Mouse (Mus musculus): ENCODE results near the gene Ccdc155. TPM values are rescaled to one million over a fixed set of nuclear protein-coding genes. Genes with fewer than 3 reads are reported as not detected.
"Not testable (repeated sequence)": the region's sequence is repeated elsewhere in the genome, so short reads cannot be mapped to it uniquely, and the experiment has no call there.

The Ccdc155 gene
- total RNA-seq, 2 experiments from 2014 or later = 5.1 to 5.2 TPM

- no peak for DNase-seq (ENCODE audit: low spot score in 2 of 2)
- intact Hi-C loops (cut with DNase I) = no loop called here
These were observed 51.1 kb downstream of the Ccdc155 start for GRCm38 (mm10) chr7:45153586-45153985.

GRCm38 (mm10) chr7:45153052-45153451 is 51.6 kb downstream of the Ccdc155 start:
- DNase-seq (ENCODE audit: low spot score in 2 of 2); intact Hi-C loops (cut with DNase I): not testable (repeated sequence)

GRCm38 (mm10) chr7:45151303-45151702 is 53.4 kb downstream of the Ccdc155 start:
- DNase-seq (ENCODE audit: low spot score in 2 of 2) = no peak
- intact Hi-C loops (cut with DNase I) = no loop called here

- intact Hi-C loops (cut with DNase I) = no loop called here
- DNase-seq (ENCODE audit: low spot score in 2 of 2) = no peak
These were observed 54.4 kb downstream of the Ccdc155 start for GRCm38 (mm10) chr7:45150321-45150720.

GRCm38 (mm10) chr7:45149545-45149944 is 55.1 kb downstream of the Ccdc155 start:
- intact Hi-C loops (cut with DNase I) = no loop called here
- DNase-seq (ENCODE audit: low spot score in 2 of 2) = no peak

- intact Hi-C loops (cut with DNase I) = no loop called here
These were observed 56.1 kb downstream of the Ccdc155 start for GRCm38 (mm10) chr7:45148534-45149098.

GRCm38 (mm10) chr7:45147899-45148298 is 56.8 kb downstream of the Ccdc155 start:
- intact Hi-C loops (cut with DNase I) = no loop called here
- no peak for DNase-seq (ENCODE audit: low spot score in 2 of 2)

More at GRCm38 (mm10) chr7:45148534-45149098, 56.1 kb downstream of the Ccdc155 start:
- no peak for DNase-seq (ENCODE audit: low spot score in 2 of 2)

- intact Hi-C loops (cut with DNase I) = no loop called here
- DNase-seq (ENCODE audit: low spot score in 2 of 2) = no peak
These were observed 57.4 kb downstream of the Ccdc155 start for GRCm38 (mm10) chr7:45147267-45147666.

GRCm38 (mm10) chr7:45145460-45145859 is 59.2 kb downstream of the Ccdc155 start:
- intact Hi-C loops (cut with DNase I) = no loop called here

GRCm38 (mm10) chr7:45144368-45145174 is 60.1 kb downstream of the Ccdc155 start:
- intact Hi-C loops (cut with DNase I) = no loop called here
- DNase-seq (ENCODE audit: low spot score in 2 of 2) = no peak

More at GRCm38 (mm10) chr7:45145460-45145859, 59.2 kb downstream of the Ccdc155 start:
- no peak for DNase-seq (ENCODE audit: low spot score in 2 of 2)

- DNase-seq (ENCODE audit: low spot score in 2 of 2) = no peak
- intact Hi-C loops (cut with DNase I) = no loop called here
These were observed 62.8 kb downstream of the Ccdc155 start for GRCm38 (mm10) chr7:45141914-45142313.

- DNase-seq (ENCODE audit: low spot score in 2 of 2) = no peak
- intact Hi-C loops (cut with DNase I) = no loop called here
These were observed 63.4 kb downstream of the Ccdc155 start for GRCm38 (mm10) chr7:45141319-45141718.

GRCm38 (mm10) chr7:45139904-45140723 is 64.6 kb downstream of the Ccdc155 start:
- no peak for DNase-seq (ENCODE audit: low spot score in 2 of 2)
- intact Hi-C loops (cut with DNase I) = no loop called here

- intact Hi-C loops (cut with DNase I) = no loop called here
- no peak for DNase-seq (ENCODE audit: low spot score in 2 of 2)
These were observed 66.3 kb downstream of the Ccdc155 start for GRCm38 (mm10) chr7:45138403-45138802.

- no peak for DNase-seq (ENCODE audit: low spot score in 2 of 2)
- intact Hi-C loops (cut with DNase I) = loop anchor here (2.0 kb wide), 1 partner anchor 59 kb away; no protein-coding TSS in a partner anchor
These were observed 67.3 kb downstream of the Ccdc155 start for GRCm38 (mm10) chr7:45137171-45138006.

- intact Hi-C loops (cut with DNase I) = loop anchor here (2.0 kb wide), 1 partner anchor 57 kb away; no protein-coding TSS in a partner anchor
- peak; percentile 80 to 86 for DNase-seq (ENCODE audit: low spot score in 2 of 2)
These were observed 68.6 kb downstream of the Ccdc155 start, which contains the start of the genes Gm45713 and Flt3l for GRCm38 (mm10) chr7:45135993-45136567. Gene Gm45713 (minus strand): TSS chr7:45136231. Gene Flt3l (minus strand): TSS chr7:45136432.

GRCm38 (mm10) chr7:45135370-45135769 is 69.3 kb downstream of the Ccdc155 start:
- intact Hi-C loops (cut with DNase I) = no loop called here
- no peak for DNase-seq (ENCODE audit: low spot score in 2 of 2)

GRCm38 (mm10) chr7:45134544-45135026 is 70.1 kb downstream of the Ccdc155 start:
- intact Hi-C loops (cut with DNase I) = no loop called here
- no peak for DNase-seq (ENCODE audit: low spot score in 2 of 2)
